Mouse (Mus musculus) right cerebral cortex, postnatal 10 days (tissue): ENCODE measurements around the gene Lnpk.
A peak's percentile ranks its signal among the peaks of the same experiment; 100 is the strongest.

Source experiments
- DNase-seq, 2 experiments: peaks; one replicate each; pipeline ENCODE4 v3.0.0; 2021; ENCODE audit warnings: low spot score in 2 of 2

The Lnpk gene

DNA sequence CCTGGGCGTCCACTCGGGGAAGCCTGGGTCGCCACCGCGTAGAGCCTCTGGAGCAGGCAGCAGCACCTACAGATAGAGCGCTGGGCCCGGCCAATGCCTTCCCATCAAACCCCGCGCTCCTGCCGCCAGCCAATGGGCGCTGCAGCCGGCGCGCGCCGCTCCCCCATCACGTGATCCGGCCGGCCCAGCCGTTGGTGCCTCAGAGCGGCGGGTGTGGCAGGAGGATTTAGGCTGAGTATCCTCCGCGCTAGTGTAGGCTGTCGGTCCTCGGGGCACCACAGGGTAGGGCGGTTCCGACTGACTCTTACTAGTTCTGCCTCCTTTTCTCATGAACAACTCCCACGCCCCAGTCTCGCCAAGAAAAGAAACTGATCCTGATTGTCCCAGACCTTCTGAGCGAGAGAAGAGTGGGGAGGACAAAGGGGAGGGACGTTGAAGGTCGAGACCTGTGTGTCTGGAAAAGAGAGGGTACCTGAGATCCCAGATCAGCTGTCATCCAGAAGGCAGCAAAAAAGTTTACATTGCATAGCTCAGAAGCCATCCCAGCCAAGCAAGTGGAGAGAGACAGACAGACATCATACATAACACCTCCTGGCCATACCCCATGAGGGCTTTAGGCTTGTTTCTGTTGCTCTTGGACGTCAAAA is at the start of gene Lnpk:
Gene Lnpk, minus strand, starts transcription at position 593 of the 647 bp plus-strand sequence.
- peak; percentile 96 for DNase-seq

DNA sequence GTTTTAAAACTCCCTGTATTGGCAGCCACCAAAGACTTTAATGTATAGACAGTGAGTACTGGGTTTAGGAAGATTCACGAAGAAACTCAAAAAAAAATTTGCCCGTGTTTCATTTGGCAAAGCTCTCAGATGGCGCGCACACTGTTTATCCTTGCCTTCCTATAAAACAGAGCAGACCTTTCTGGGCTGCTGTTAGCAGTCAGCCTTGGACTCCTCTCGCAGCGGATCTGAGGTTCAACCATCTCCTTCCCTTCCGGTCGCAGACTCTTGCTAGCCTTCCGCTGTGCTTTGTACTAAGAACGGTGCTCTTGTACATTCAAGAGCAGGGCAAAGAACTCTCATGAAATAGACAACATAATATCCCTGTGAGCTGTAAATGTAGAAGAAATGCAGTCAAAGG is 41.1 kb upstream of the Lnpk start:
- DNase-seq: no peak

GRCm38 (mm10) chr2:74619676-74620246 is 40.5 kb upstream of the Lnpk start:
- no peak for DNase-seq

GRCm38 (mm10) chr2:74617706-74618105 is 38.5 kb upstream of the Lnpk start:
- DNase-seq: no peak

DNA sequence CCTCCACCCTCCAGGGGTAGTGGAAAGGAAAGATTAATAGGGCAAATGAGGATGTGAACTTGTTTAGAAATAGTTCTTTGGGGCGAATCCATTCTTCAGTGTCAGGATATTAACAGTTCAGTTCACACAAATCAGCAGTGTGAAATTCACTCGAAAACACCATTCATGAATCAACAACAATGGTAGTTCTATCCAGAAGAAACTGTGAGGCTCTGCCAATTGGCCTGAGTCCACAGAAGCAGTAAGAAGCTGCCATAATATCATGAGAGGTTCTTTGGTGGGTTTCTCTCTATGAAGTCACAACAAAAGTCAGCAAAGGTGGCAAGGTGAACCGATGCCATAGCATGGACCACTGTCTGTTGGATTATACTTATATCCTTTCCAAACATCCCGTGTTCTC is 32.2 kb upstream of the Lnpk start:
- no peak for DNase-seq

- DNase-seq: no peak
These were observed 30.1 kb upstream of the Lnpk start for GRCm38 (mm10) chr2:74609350-74609749.

- DNase-seq: no peak
These were observed 27.0 kb upstream of the Lnpk start for GRCm38 (mm10) chr2:74606087-74606760.

DNA sequence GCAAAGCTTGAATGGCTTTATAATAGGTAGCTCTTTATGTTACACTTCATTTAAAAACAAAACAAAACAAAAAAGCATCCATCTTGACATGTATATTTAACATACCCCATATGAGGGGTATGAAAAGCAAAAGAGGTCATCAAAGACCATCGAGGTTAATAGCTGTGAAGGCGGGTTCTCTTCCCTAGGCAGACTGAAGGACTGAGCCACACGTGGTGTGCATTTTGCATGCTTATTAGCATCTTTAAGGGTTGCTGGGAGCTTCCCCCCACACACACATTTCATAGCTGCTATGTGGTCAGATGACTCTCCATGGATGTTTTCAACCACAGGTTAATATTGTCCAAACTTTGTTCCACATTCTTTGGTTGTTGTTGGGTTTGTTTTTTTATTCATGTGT is 24.8 kb upstream of the Lnpk start:
- no peak for DNase-seq

- DNase-seq: no peak
These were observed 23.2 kb upstream of the Lnpk start for GRCm38 (mm10) chr2:74602483-74602882.

DNA sequence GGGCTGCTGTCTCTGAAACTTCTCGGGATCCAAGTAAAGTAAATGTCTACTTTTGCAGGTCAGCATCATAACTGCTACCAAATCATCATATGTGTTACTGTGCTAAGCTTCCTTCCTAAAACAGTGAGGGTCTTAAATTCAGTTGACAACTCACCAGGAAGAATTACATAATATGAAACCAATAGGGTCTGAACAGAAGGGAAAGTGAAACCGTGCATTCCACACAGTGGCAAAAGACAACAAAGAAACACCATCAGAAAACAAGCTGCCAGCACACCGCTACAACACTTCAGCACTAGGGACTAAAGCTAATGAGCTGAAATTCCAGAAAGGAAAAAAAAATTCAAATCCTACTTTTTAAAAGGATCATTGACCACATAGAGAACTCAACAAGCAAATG is 17.9 kb upstream of the Lnpk start:
- no peak for DNase-seq

DNA sequence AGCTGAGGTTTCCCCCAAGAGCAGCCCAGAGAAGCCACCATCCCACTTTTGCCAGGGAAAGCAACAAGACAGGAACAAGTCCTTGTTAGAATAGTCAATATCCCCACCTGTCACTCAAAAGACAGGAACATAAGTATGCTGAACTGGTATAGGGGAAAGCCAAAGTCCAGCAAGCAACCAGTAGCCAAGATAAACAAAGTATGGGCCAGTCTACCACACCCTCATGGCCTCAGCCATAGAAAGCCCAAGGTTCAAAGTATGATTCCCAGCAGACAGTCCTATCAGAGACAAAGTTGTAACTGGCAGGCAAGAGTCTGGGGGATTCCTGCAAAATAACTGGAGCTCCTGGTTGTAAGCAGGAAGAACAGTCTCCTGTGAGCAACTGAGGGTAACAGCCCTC is 16.9 kb upstream of the Lnpk start:
- no peak for DNase-seq

- DNase-seq: peak; percentile 43 to 59
These were observed 941 bp downstream of the Lnpk start for GRCm38 (mm10) chr2:74578146-74578842.

DNA sequence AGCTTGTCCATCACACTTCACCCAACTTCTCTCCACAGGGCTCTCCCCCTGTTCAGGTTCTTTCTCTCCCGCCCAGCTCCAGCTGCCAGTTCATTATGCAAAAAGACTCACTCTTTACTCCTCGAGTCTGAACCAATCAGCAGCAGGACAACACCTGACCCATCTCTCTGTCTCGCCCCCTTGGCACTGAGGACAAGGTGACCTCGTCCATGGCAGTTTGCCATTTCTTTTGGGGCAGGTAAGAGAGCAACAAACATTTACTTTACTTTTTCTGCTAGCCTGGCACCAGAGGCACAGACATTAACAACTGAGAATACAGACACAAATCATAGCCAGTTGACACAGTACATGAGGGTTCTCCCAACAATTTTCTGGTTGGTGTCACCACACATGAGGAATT is 8.8 kb downstream of the Lnpk start:
- DNase-seq: no peak

- DNase-seq: no peak
These were observed 19.4 kb downstream of the Lnpk start for GRCm38 (mm10) chr2:74559822-74560221.

DNA sequence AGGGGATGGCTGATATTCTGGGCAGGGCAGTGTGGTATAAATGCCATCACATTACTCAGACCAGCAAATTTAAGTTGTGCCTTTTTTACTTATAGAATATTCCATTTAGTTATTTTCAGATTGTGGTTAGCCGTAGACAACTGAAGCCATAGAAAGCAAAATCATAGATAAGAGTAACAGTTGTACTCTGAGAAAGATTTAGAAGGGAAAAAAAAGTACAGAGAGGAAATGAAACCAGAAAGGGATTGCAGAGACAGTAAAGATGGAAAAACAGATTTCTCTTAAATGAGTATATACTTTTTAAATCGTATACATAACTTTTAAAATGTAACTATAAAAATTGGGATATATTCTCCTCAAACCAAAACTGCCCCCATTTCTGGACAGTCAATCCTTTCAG is 20.1 kb downstream of the Lnpk start:
- no peak for DNase-seq

DNA sequence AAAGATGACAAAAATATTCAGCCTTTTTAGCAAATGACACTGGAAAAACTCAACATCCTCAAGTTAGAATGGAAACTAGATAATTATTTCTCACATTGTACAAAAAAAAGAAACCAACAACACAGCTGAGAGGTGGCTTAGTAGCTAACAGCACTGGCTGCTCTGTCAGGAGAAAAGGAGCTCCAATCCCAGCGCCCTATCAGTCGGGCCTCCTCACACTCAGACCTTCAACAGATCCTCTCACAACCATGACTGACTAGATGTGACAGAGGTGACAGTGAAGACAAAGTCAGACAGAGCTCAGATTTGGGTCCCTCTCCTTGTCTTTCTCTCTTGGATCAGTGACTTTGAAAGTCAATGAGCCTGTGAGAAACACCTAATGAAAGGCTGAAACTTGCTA is 21.8 kb downstream of the Lnpk start:
- no peak for DNase-seq

DNA sequence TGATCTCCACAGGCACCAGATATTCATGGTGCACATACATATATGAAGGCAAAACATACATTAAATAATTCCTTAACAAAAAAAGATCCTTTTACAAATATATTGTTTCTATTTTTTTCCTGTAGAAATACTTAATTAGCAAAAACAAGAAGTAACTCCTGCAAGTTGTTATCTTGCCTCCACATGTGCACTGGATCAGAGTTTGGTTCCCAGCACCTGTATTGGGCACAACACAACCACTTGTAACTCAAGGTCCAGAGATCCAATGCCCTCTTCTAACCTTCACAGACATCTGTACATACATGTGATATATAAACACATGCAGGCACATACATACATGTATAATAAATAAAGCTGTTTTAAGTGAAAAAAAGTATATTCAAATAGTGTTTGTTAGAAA is 27.3 kb downstream of the Lnpk start:
- DNase-seq: no peak

GRCm38 (mm10) chr2:74548306-74548705 is 30.9 kb downstream of the Lnpk start:
- DNase-seq: no peak

- DNase-seq: no peak
These were observed 70.9 kb downstream of the Lnpk start for GRCm38 (mm10) chr2:74508302-74508701.

DNA sequence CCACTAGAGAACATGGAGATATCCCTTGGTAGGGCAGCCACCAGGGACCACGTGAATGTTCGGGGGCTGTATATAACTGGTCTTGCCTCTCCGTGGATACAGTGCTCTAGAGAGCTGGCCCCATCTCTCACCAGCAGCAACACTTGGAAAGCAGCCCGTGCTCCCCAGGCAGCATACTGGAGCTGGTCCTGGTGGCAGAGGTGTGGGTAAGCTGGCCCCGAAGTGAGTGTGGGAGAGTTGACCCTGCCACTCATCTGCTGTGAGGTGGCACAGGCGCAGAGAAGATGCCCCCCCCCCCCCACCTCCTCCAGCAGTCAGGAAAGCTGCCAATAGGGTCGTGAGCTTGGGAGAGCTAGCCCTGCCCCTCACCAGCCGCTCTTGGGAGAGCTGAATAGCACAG is 72.8 kb downstream of the Lnpk start:
- DNase-seq: no peak

GRCm38 (mm10) chr2:74500307-74500706 is 78.9 kb downstream of the Lnpk start:
- DNase-seq: peak in 1 of 2 experiments; percentile 51

- no peak for DNase-seq
These were observed 81.4 kb downstream of the Lnpk start for GRCm38 (mm10) chr2:74497851-74498250.

DNA sequence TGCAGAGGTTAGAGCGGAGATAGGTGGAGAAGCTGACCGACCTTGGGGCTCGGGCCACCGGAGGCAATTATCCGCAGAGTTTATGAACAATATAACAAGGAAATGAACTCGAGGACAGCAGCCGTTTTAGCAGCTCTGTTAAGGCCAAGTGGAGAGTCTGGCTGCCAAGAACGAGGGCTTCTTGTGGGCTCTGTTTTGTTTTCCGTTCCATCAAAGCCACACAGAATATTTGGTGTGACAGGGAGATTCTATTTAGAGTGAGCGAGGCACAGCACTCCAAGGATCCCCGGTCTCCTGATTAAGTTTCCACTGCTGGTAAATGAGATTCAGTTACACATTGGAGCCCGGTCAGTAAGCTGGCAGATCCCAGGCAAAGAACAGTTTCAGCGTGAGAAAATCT is 87.8 kb downstream of the Lnpk start:
- no peak for DNase-seq
